Mouse (Mus musculus): Measurements from ENCODE around the gene Bysl. TPM values are rescaled to one million over a fixed set of nuclear protein-coding genes. Genes with fewer than 3 reads are reported as not detected.

Bysl gene
- 8.7 and 11.1 TPM in 2 replicates for polyA plus RNA-seq (2012; rRNA removed; ENCODE audit: low replicate concordance)

GRCm38 (mm10) chr17:47610849-47611660, at the start of gene Bysl, which contains the start of the genes Med20 and Gm20517:
Gene Bysl (minus strand): TSS chr17:47611492.
Gene Med20 (plus strand): TSS chr17:47611582.
Gene Gm20517 (plus strand): TSS chr17:47611589.

DNA sequence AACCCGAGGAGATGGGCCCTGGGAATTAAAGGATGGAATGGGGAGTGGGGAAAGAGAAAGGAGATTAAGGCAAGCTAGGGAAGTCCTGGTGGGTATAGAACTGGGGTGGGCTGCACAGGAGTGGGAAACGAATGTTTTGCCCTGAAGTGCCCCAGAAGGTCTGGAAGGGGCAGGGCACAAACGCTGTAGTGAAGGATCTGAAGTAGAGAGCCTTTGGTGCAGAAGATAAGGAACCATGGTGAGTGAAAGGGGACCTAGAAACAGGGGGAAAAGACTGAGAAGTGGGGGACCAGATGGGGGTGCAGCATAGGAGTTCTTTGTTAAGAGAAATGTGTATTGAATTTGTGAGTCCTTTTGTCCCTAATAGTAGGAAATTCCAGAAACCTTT, 19.4 kb upstream of the Bysl start, which contains the start of gene Usp49:
Usp49 (plus strand) TSS at position 13 of the 388 bp plus-strand sequence.

Other genes with a start within 250 kb of the Bysl start
- gene Mrps10, start 242.6 kb downstream of the Bysl start, polyA plus RNA-seq (2012; rRNA removed; ENCODE audit: low replicate concordance) = 19.5 and 27.3 TPM in 2 replicates
- gene Guca1b, start 226.1 kb downstream of the Bysl start, polyA plus RNA-seq (2012; rRNA removed; ENCODE audit: low replicate concordance) = 1.8 and 2.7 TPM in 2 replicates
- 1.6 and 2.7 TPM in 2 replicates for gene Guca1a, start 210.9 kb downstream of the Bysl start, polyA plus RNA-seq (2012; rRNA removed; ENCODE audit: low replicate concordance)
- gene AI661453, start 174.9 kb downstream of the Bysl start, polyA plus RNA-seq (2012; rRNA removed; ENCODE audit: low replicate concordance) = 2.0 and 2.7 TPM in 2 replicates
- 0.30 and 0.39 TPM in 2 replicates for gene 1700001C19Rik, start 174.1 kb downstream of the Bysl start, polyA plus RNA-seq (2012; rRNA removed; ENCODE audit: low replicate concordance)
- 23.0 and 29.7 TPM in 2 replicates for gene Taf8, start 109.2 kb downstream of the Bysl start, polyA plus RNA-seq (2012; rRNA removed; ENCODE audit: low replicate concordance)
- 140 and 227 TPM in 2 replicates for gene Ccnd3, start 106.4 kb downstream of the Bysl start, polyA plus RNA-seq (2012; rRNA removed; ENCODE audit: low replicate concordance)
- gene Med20, start 90 bp upstream of the Bysl start, polyA plus RNA-seq (2012; rRNA removed; ENCODE audit: low replicate concordance) = 20.8 and 39.5 TPM in 2 replicates
- gene Gm20517, start 97 bp upstream of the Bysl start, polyA plus RNA-seq (2012; rRNA removed; ENCODE audit: low replicate concordance) = 1.0 and 1.2 TPM in 2 replicates
- 6.2 and 6.9 TPM in 2 replicates for gene Usp49, start 19.2 kb upstream of the Bysl start, polyA plus RNA-seq (2012; rRNA removed; ENCODE audit: low replicate concordance)
- gene Tomm6, start 76.9 kb upstream of the Bysl start, polyA plus RNA-seq (2012; rRNA removed; ENCODE audit: low replicate concordance) = 114 and 120 TPM in 2 replicates
- 15.2 and 18.4 TPM in 2 replicates for gene Frs3, start 77.5 kb upstream of the Bysl start, polyA plus RNA-seq (2012; rRNA removed; ENCODE audit: low replicate concordance)
- gene Gm21981, start 83.0 kb upstream of the Bysl start, polyA plus RNA-seq (2012; rRNA removed; ENCODE audit: low replicate concordance) = 0.98 and 1.2 TPM in 2 replicates
- 5.1 and 8.2 TPM in 2 replicates for gene Prickle4, start 83.2 kb upstream of the Bysl start, polyA plus RNA-seq (2012; rRNA removed; ENCODE audit: low replicate concordance)
- gene Pgc, start 115.3 kb upstream of the Bysl start, polyA plus RNA-seq (2012; rRNA removed; ENCODE audit: low replicate concordance) = 0.75 and 0.88 TPM in 2 replicates
- 55.1 and 72.0 TPM in 2 replicates for gene Tfeb, start 125.5 kb upstream of the Bysl start, polyA plus RNA-seq (2012; rRNA removed; ENCODE audit: low replicate concordance)
- 30.1 and 64.7 TPM in 2 replicates for gene Mdfi, start 223.2 kb upstream of the Bysl start, polyA plus RNA-seq (2012; rRNA removed; ENCODE audit: low replicate concordance)

All from mammary gland, adult 2 months (tissue).